Mouse (Mus musculus) thymus, postnatal 4 days (tissue): ENCODE data around the gene Gm45015.
"Not testable (repeated sequence)": the region's sequence is repeated elsewhere in the genome, so short reads cannot be mapped to it uniquely, and the experiment has no call there.

Experiments
- DNase-seq: peaks from one replicate; pipeline ENCODE4 v3.0.0; 2021

The Gm45015 gene

DNA sequence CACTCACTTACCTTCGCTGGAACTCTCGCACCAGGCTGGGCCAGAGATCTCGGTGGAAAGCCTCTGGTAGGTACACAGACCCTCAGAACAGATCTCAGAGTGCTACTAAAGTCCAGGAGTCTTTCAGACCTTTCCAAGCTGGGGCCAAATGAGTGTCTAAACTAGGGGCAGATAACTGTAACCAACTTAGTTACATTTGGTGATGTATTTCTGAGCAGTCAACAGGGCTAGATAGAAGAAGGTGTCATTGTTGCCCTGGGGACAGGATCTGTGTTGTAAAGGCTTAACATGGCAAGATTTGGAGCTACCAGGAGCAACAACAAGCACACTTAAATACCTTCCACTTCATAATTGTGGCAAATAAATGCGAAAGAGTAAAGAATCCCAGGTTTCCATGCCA, at the start of gene Gm45015:
TSS of gene Gm45015 (minus strand) at position 101 of the 400 bp plus-strand sequence.
- DNase-seq = no peak

DNA sequence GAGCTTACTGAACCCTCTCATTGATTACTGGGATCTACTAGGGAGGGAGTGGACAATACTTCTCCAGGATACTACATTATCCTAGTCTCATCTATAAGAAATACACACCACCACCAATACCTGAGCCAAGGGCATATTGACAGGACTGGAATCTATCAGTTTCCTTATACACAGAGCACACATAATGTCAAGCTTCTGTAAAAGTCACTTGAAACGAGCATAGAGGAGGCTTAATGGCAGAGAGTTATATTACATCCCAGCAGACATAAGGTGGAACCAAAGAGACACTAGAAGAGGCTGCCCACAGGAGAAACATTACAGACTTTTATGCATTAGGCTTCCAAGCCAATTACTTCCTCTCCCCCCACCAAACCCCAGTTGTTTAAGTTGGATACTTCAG, 48.3 kb upstream of the Gm45015 start:
- DNase-seq = no peak

DNA sequence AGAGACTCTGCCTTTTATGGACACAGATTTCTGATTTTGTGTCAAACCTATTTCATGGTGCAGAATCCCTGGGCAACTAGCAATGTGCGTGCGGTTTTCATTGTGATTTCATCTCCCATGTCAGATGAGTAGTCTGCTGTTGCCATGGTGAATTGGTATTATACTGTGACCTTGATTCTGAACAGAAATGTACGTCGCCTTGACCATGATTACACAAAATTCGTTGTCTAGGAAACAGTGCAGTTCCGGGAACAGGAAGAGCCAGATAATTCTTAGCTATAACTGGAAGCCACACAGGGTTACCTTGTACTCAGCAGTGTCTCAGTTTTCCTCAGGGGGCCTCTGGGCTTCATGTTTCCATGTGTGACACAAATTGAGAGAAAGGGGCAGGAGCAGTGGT, 47.8 kb upstream of the Gm45015 start:
- DNase-seq = no peak

DNA sequence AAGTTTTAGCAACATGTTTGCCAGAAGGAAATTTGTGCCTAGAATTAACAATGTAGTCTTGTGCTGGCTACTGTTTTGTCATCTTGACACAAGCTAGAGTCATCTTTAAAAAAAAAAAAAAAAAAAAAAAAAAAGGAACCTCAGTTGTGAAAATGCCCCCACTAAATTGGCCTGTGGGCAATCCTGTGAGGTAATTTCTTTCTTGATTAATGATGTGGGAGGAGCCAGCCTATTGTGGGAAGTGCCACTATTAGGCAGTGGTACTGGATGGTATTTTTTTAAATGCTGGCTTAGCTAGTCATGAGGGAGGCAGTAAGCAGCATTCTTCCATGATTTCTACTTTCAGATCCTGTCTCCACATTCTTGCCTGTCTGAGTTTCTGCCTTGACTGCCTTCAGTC, 26.7 kb upstream of the Gm45015 start:
- DNase-seq = no peak

DNA sequence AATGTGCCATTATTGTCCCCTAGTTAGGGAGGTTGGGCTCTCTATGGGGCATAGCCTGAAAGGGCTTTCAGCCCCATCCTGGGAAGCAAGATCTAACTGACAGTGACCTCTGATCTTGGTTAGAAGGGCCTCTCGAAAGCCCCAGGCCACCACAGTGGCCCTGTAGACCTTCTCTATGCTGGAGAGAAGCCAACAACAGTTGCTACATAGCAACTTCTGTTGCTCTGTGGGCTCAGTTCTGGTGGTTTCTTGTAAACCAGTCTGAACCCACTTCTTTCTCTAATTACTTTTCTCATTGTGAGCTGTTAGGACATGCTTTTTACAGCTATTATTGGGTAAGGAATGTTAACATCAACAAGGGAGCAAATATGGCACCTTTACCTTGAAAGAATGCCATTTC, 20.1 kb upstream of the Gm45015 start:
- no peak for DNase-seq

DNA sequence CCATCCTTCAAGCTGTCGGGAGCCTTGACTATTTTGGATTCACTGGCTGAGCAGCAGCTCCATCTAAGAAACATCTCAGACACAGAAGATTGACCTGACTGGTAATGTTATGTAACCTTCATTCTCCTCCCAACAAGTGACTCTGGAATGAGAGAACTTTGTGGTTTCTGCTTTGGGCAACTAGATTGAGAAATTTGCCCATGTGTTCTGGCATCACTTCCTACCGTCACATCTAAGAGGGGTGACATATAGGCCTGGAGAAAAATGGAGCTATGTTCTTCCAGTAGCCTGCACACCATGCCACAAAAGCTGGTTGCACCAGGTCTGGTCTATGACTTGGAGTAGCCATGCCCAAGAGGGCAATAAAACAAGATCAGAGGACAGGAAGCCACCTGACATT, 19.5 kb upstream of the Gm45015 start:
- DNase-seq = no peak

DNA sequence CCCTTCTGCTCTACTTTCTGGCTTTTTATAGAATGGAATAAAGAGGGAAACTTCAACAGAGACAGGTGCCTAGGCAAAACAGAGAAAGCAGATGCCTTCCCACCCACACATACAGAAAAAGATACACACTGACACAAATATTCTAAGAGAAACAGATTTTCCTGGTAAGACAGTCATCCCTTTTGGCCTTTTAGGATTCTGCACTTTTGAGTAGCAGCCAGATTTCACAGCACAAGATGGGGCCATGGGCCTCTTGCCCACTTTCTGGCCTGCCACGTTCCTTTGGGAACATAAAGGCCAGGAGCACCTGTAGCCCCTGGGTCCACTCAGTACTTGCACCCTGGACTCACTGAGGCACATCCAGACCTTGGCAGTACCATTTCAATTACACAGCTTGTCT, 7.7 kb upstream of the Gm45015 start:
- no peak for DNase-seq

DNA sequence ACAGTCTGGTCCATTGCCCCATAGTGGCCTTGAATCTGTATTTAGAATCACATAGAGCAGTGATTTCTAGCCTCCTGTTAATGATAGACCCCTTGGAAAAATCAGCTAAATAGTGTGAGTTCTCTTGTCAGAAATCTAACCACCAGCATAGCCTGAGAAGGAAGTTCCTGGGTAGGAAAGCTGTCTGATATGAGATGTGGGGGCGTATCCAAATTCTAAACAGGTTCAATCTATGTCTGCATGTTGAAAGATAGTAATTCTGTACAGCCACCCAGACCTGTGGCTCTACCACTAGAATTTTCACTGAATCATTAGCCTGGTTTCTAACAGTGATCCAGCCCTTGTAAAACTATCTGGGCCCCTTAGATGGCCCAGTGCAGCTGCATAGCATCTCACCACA, 7.2 kb upstream of the Gm45015 start:
- no peak for DNase-seq

DNA sequence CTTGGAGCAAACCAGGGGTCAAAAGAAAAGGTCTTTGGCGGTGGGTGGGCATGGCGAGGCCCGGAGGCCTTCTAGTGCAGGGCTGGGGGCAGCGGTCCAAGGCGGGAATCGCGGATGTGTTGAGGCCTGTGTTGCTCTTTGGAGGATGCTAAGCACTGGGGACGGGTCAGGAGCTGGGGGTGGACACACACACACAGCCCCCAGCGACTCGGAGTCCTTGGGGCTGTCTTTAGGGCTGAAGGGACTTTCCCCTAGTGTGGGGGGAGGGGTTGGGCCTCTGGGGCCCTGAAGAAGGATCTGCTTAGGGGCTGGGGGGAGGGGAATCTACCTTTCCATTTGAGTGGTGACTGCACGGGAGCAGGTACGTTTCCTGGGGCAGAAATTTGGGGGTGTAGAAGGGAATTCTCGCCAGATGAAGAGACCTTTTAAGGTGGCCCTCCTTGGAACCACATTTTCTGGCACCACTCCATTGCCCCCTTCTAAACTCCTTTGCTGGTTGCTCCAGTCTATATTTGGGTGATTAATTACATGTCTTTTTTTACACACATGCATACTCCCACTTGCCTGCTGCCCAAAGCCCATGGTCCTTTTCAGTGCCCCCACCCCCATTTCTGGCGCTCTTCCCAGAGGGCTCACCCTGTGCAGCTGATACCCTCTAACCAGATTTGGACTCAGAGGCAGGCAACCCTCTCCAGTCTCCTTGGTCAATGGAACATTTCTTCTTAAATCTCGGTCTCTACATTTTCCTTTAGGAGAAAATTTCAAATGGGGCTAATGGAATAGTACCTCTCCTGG, 6.5 kb upstream of the Gm45015 start:
- DNase-seq = peak; percentile 36

DNA sequence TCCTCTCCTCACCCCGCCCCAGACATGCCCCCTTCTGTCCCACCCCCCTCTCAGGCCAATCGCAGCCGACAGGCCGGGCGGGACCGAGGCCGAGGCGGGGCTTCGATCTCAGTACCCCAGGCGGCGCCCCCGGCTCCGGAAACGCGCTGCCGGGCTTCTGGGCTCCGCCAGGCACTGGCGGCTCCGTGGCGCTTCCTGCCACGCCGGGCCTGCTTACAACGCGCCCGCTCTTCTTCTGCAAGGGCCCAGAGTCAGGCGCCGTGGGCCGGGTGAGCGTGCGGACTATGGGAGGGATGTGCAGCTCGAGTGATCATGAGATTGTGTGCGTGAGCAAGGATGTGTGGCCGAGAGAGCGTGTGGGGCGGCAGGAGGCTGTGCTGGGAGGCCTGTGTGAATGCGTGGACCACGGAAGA, 5.8 kb upstream of the Gm45015 start, which contains the start of gene Zfp275:
TSS of gene Zfp275 (plus strand) at position 139 of the 413 bp plus-strand sequence.
- DNase-seq = peak; percentile 87

DNA sequence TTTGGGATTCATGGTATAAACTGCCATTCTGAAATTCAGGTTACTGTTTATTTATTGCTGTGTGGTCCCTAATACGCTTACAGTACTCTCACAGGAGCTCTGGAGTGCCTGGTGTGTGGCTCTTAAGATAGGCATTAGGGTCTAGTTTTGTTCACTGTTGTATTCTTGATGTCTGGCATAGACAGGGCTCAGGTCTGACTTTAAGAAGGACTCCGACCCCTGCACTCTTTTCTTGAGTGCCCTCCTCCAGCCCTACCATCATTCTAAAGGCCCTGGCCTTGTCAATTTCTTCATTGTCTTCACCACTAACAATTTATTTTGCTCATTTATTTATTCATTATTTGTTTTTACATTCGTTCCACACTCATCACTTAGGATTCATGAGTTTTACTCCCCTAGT, 5.4 kb upstream of the Gm45015 start:
- DNase-seq = no peak

DNA sequence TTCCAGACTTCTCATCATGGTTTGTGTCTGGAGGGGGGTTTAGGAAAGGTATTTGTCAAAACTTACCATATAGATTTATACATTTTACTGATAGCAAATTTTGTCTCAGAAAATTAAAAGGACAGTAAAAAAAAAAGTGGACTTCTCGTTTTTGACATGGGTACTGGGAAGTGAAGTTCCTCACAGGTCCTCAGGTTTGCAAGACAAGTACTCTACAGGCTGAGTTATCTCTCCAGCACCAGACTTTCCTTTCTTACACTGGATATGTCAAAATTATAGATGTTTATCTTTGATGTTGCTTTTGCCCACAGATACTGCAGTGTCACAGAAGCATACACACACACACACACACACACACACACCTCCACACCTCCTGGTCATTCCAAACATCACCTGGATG, 4.8 kb upstream of the Gm45015 start:
- DNase-seq = no peak

DNA sequence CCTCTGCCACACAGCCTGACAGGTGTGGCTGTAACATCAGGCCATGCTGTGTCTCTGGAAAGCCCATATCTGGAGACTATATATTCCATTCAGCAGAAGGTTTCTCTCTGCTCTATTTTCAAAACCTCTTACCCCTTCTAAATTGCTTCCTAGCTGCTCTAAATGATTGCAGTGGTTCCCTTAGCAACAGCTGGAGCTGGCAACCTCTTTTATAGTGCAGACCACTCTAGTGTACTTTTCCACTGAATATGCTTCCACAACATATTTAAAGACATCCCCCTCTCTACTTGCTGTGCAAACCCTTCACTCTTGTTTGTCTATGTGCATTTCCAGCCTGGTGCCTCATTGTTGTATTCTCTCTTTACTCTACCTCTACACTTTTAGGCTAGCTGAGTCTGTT, 3.1 kb downstream of the Gm45015 start:
- no peak for DNase-seq

DNA sequence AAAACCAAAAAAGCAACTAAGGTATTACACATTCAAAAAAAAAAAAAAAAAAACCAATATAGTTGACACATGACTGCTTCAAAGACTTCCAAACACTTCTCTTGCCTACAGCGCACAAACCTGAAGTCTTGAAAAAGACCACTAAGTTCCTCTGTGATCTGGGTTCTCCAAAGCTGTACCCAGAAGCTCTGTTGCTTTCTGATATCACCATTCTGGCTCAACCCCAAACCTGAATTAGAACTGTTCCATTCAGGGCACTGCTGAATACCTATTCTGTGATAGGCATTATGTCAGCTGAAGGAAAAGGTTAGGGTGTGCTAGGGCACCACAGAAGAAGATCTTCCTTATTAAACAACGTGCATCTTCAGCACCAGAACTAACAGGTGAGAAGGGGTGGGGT, 9.4 kb downstream of the Gm45015 start:
- no peak for DNase-seq

DNA sequence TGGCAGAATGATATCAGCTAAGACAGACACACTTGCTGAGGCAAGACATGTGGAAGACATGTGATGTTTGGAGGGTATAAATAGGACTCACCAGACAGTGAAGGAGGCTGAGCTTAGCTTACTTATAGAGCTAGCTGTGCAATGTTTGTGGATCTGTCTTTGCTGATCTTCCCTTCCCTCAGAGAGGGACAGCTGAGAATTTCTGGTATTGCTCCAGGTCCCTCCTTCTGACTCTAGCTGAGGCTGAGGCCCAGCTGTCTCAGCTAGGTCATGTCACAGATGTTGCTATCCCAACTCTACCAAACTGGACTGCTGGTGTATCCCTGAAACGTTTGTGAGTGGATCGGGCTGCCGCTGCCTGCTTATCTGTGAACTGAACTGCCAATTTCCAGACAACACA, 15.6 kb downstream of the Gm45015 start:
- DNase-seq = no peak

DNA sequence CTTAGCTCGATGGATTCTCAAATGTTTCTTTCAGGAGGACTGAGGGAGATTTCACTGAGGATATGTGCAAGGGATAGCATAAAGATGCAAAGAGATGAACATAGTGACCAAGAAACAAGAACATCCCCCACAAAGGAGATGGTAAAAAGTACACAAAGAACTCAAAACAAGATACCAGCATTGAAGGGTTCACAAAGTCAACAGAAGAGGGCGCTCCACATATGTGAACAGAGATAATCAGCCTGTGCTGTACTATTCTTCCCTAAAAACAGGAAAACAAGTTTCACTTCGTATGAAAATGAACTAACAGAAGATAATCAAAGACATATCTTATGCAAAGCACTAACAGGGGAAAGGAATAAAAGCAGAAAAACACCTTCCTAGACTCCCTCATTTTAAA, 24.1 kb downstream of the Gm45015 start:
- DNase-seq = peak; percentile 46

DNA sequence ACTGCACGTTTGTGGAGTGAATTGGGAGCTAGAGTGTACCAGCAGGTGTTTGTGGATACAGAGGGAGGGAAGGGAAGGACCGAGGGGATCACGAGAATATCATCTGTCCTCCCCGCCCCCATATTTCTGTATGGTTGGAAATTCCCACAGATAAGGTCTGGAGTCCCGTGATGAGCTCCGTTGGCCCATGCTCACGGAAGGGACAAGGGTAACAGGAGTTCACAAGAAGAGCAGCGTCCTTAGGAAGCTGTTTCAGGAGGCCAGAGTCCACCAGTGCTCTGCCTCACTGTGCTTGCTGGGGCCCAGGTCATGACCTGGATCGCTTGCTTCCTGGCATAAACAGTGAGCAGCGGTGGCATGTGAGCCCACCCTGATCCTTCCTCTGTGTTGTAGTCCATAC, 40.9 kb downstream of the Gm45015 start:
- DNase-seq = not testable (repeated sequence)

DNA sequence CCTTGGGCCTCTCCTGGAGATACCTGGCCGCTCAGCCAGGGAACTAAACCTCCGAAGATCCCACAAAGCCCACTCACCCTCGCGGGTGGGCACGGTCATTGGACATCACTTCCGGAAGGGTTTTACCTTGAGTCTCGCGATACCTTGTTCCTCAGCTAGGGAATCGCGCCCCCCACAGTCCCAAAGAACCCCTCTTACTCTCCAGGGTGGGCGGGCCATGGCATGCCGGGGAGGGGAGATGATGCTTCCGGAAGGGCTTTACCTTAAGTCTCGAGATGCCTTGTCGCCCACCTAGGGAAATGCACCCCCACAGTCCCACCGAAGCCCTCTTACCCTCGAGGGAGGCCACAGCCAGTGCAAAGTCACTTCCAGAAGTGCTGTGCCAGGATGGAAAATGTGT, 43.8 kb downstream of the Gm45015 start, which contains the start of the genes Xlr5a and Xlr5c:
TSS of gene Xlr5a (minus strand) at position 101 of the 400 bp plus-strand sequence.
TSS of gene Xlr5c (minus strand) at position 101 of the 400 bp plus-strand sequence.
- not testable (repeated sequence) for DNase-seq
